Mouse (Mus musculus): ENCODE measurements at regions not wholly inside any gene's neighbourhood (a gene's known extent, or its start where the extent isn't known, plus 50 kb on each side); places are given as distances from the start of the nearest gene placed in this dataset.

DNA sequence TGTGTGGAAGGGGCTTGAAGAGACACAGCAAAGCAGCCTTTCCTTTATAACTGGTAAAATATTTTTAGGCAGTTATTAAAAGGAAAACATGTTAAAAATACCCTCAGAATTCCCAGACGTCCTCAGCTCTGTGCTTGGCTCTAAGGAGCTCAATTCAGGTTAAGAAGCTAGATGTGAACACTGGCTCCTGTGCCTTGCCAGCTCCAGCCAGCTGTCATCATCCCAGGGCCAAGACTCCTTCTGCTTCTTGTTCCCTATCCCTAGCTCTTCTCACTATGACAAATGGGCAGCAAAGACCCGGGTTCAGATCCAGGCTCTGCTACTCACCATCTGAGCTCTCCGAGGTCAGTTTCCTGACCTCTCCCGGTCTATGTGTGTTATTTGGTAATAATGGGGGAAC is 293.5 kb upstream of the Rtl1 start:
- Histone ChIP-seq H3K36me3 (ENCODE audit: control insufficient read depth, insufficient read depth, low read length) (no peaks in the 10 kb centered on the region), H3K27ac (ENCODE audit: low read length) (no peak overlapping the region), H3K4me3 (ENCODE audit: low read length) (no peak overlapping the region), H3K9me3 (ENCODE audit: control insufficient read depth, low read length) (no peaks in the 10 kb centered on the region), H3K27me3 (replicated peaks; ENCODE audit: control insufficient read depth, insufficient read depth, low read length) (no peaks in the 10 kb centered on the region), H3K9ac (ENCODE audit: low read depth, low read length) (no peak overlapping the region), H3K4me1 (ENCODE audit: control insufficient read depth, insufficient read depth, low read length) (peaks cover 7% of the 10 kb centered on the region; the same call in 1 of the 2 replicates), H3K4me2 (ENCODE audit: low read depth, low read length) (no peak overlapping the region)
- WGBS, result 70% methylated on average over 4 of the region's 4 CpGs
- no peak for ATAC-seq

DNA sequence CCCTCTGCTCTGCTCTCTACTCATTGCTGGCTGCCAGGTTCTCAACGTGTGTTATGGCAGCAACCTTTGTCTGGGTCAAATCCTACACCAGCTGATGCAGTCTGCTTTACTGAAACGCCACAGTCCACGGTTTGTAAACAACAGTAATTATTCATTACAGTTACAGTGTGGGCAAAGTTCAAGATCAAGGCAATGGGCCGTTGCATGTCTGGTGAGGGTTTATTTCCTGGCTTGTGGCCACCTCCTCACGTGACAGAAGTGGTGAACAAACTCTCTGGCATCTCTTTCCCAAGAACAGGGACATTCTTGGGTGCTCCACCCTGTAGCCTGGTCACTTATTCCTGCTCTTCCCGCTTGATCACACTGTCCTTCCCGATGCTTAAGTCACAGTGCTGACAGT is 295.3 kb upstream of the Rtl1 start:
- 43% methylated on average over 7 of the region's 7 CpGs for WGBS
- H3K4me3 ChIP-seq (ENCODE audit: low read length), result no peak overlapping the region
- ATAC-seq, result peak; percentile 71
- peaks cover 7% of the 10 kb centered on the region; the same call in 1 of the 2 replicates for H3K4me1 ChIP-seq (ENCODE audit: control insufficient read depth, insufficient read depth, low read length)
- no peaks in the 10 kb centered on the region for H3K9me3 ChIP-seq (ENCODE audit: control insufficient read depth, low read length)
- no peak overlapping the region for H3K9ac ChIP-seq (ENCODE audit: low read depth, low read length)
- H3K27ac ChIP-seq (ENCODE audit: low read length), result no peak overlapping the region
- H3K27me3 ChIP-seq (replicated peaks; ENCODE audit: control insufficient read depth, insufficient read depth, low read length), result no peaks in the 10 kb centered on the region
- H3K36me3 ChIP-seq (ENCODE audit: control insufficient read depth, insufficient read depth, low read length), result no peaks in the 10 kb centered on the region
- no peak overlapping the region for H3K4me2 ChIP-seq (ENCODE audit: low read depth, low read length)

DNA sequence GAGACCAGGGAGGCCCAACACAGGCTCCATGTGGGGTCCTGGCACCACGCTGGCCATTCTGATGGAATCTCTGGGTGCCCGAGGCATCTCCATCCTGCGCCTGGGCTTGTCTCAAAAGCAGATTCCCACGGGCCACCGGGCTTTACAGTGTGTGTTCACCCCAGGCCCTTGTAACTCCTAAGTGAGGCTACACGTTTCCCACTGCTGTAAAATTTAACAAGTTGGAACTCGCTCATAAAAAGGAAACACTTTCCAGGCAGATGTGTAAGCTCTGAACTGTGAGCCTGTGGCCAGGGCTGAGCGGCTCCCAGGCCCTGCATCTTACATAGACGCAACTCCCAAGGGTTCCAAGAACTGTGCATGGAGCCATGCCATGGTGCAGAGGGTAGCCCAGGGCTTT is 296.3 kb upstream of the Rtl1 start:
- peaks cover 7% of the 10 kb centered on the region; the same call in 1 of the 2 replicates for H3K4me1 ChIP-seq (ENCODE audit: control insufficient read depth, insufficient read depth, low read length)
- no peaks in the 10 kb centered on the region for H3K27me3 ChIP-seq (replicated peaks; ENCODE audit: control insufficient read depth, insufficient read depth, low read length)
- H3K9me3 ChIP-seq (ENCODE audit: control insufficient read depth, low read length), result no peaks in the 10 kb centered on the region
- H3K4me2 ChIP-seq (ENCODE audit: low read depth, low read length), result no peak overlapping the region
- no peak for ATAC-seq
- H3K27ac ChIP-seq (ENCODE audit: low read length), result no peak overlapping the region
- no peak overlapping the region for H3K9ac ChIP-seq (ENCODE audit: low read depth, low read length)
- no peaks in the 10 kb centered on the region for H3K36me3 ChIP-seq (ENCODE audit: control insufficient read depth, insufficient read depth, low read length)
- WGBS, result 89% methylated on average over 9 of the region's 9 CpGs
- no peak overlapping the region for H3K4me3 ChIP-seq (ENCODE audit: low read length)

DNA sequence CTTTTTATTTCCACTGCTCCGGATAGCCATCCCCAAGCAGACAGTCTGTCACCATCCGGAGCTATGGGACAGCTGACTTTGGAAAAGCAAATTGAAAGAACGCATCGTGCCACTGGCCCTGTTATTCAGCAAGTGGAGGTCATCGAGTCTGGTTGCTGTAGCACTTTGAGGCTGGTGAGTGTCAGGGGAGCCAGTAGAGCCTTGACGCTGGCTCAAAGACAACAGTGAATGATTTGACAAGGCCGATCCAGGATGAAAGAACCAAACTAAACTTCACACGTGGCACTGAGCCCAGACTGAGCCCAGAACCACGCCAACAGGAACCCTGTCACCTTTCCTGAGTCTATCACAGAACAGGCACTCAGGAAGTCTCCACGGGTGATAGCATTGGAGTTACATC is 296.8 kb upstream of the Rtl1 start:
- H3K36me3 ChIP-seq (ENCODE audit: control insufficient read depth, insufficient read depth, low read length), result no peaks in the 10 kb centered on the region
- H3K4me1 ChIP-seq (ENCODE audit: control insufficient read depth, insufficient read depth, low read length), result peaks cover 7% of the 10 kb centered on the region; the same call in 1 of the 2 replicates
- H3K4me2 ChIP-seq (ENCODE audit: low read depth, low read length), result no peak overlapping the region
- H3K4me3 ChIP-seq (ENCODE audit: low read length), result no peak overlapping the region
- no peaks in the 10 kb centered on the region for H3K9me3 ChIP-seq (ENCODE audit: control insufficient read depth, low read length)
- H3K9ac ChIP-seq (ENCODE audit: low read depth, low read length), result no peak overlapping the region
- 90% methylated on average over 10 of the region's 10 CpGs for WGBS
- no peak overlapping the region for H3K27ac ChIP-seq (ENCODE audit: low read length)
- H3K27me3 ChIP-seq (replicated peaks; ENCODE audit: control insufficient read depth, insufficient read depth, low read length), result no peaks in the 10 kb centered on the region
- no peak for ATAC-seq

DNA sequence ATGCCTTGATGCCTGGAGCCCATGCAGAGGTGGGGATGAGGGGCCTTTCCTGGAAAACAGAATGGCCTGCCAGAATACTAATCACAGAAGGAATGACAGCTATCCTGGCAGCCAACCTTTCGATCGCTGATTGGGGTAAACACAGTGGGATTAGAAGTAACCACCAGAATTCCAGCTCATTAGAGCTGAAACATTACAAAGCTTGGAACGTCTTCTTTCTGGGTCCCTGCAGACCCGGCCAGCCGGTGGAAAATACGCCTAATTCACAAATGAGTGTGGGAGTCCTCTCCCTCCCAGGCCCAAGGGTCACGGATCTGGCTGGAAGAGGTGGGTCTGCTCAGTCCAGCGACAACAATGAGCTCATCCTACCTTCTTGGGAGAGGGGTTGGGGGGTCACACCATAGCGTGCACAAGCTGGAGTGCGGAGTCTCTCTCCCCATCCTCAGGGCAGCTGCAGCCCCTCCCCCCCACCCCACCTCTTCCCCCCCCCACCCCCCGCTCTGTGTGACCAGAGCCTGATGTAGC is 297.8 kb upstream of the Rtl1 start:
- Histone ChIP-seq H3K4me3 (ENCODE audit: low read length) (no peak overlapping the region), H3K9ac (ENCODE audit: low read depth, low read length) (no peak overlapping the region), H3K4me2 (ENCODE audit: low read depth, low read length) (no peak overlapping the region), H3K4me1 (ENCODE audit: control insufficient read depth, insufficient read depth, low read length) (peaks cover 7% of the 10 kb centered on the region; the same call in 1 of the 2 replicates), H3K27me3 (replicated peaks; ENCODE audit: control insufficient read depth, insufficient read depth, low read length) (no peaks in the 10 kb centered on the region), H3K9me3 (ENCODE audit: control insufficient read depth, low read length) (no peaks in the 10 kb centered on the region), H3K27ac (ENCODE audit: low read length) (no peak overlapping the region), H3K36me3 (ENCODE audit: control insufficient read depth, insufficient read depth, low read length) (no peaks in the 10 kb centered on the region)
- ATAC-seq, result no peak
- 80% methylated on average over 11 of the region's 11 CpGs for WGBS

DNA sequence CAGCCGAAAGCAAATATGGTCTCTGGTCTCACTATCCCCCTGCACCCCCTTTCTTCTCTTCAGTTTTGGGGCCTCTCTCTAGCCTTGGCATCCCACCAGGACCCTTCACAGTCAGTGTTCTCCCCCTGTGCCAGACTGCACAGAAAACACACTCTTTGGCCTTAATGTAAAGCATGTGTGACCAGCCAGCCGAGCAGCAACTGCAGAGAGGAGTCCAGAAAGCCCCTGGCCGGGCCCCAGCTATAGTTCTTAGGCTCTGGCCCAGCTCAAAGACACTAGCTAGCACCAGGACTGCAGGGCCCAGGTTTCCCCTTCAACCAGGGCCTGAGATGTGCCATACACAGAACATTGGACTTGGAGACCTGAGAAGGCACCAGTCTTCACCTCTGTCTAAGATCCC is 299.3 kb upstream of the Rtl1 start:
- WGBS, result 83% methylated on average over 3 of the region's 3 CpGs
- no peak overlapping the region for H3K27ac ChIP-seq (ENCODE audit: low read length)
- H3K9ac ChIP-seq (ENCODE audit: low read depth, low read length), result no peak overlapping the region
- no peak overlapping the region for H3K4me2 ChIP-seq (ENCODE audit: low read depth, low read length)
- ATAC-seq, result no peak
- no peaks in the 10 kb centered on the region for H3K9me3 ChIP-seq (ENCODE audit: control insufficient read depth, low read length)
- H3K27me3 ChIP-seq (replicated peaks; ENCODE audit: control insufficient read depth, insufficient read depth, low read length), result no peaks in the 10 kb centered on the region
- peaks cover 7% of the 10 kb centered on the region; the same call in 1 of the 2 replicates for H3K4me1 ChIP-seq (ENCODE audit: control insufficient read depth, insufficient read depth, low read length)
- H3K4me3 ChIP-seq (ENCODE audit: low read length), result no peak overlapping the region
- no peaks in the 10 kb centered on the region for H3K36me3 ChIP-seq (ENCODE audit: control insufficient read depth, insufficient read depth, low read length)

DNA sequence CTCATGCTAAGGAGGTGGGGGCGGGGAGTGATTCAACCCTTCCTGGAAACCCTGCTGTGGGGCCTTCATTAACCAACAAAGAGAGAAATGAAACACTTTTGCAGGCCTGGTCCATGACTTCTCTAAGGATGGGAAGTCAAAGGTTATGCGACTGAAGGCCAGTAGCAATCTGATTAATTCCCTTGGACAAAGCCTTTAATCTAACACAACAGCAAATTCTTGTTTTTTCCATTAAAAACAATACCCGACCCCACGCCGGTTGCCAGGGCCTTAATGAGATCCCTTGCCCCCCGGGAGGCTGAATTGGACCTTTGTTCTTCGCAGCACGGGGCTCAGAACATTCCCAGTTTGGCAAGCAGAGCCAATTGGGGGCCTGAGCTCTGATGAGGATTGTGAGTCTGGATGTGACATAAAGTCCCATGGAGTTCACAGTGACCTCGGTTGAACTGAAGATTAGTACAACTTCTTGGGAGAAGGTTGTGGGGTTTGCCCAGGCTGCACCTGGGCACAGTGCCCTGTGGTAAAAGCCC is 310.9 kb upstream of the Rtl1 start:
- Histone ChIP-seq H3K36me3 (ENCODE audit: control insufficient read depth, insufficient read depth, low read length) (no peaks in the 10 kb centered on the region), H3K4me2 (ENCODE audit: low read depth, low read length) (no peak overlapping the region), H3K9me3 (ENCODE audit: control insufficient read depth, low read length) (no peaks in the 10 kb centered on the region), H3K27me3 (replicated peaks; ENCODE audit: control insufficient read depth, insufficient read depth, low read length) (no peaks in the 10 kb centered on the region), H3K27ac (ENCODE audit: low read length) (no peak overlapping the region), H3K4me3 (ENCODE audit: low read length) (no peak overlapping the region), H3K4me1 (ENCODE audit: control insufficient read depth, insufficient read depth, low read length) (no peaks in the 10 kb centered on the region), H3K9ac (ENCODE audit: low read depth, low read length) (no peak overlapping the region)
- no peak for ATAC-seq
- 63% methylated on average over 9 of the region's 9 CpGs for WGBS

DNA sequence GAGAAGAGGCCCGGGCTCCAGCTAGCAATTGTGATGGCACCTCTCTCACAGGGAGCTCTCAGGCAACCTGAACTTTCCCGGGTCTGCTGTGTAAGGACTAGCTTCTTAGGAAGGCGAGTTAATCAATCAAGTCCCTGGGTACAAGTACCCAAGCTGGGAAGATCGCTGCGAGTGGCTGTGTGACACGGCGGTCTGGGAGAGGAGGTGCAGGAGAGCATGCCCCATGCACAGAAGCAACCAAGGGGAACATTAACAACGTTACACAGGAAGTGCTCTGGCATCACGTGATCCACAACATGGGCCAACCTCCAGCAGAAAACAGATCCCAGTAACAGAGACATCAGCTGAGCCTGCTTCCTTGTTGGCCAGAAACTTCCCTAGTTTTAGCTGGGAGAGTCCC is 311.4 kb upstream of the Rtl1 start:
- H3K27ac ChIP-seq (ENCODE audit: low read length), result no peak overlapping the region
- H3K4me3 ChIP-seq (ENCODE audit: low read length), result no peak overlapping the region
- no peaks in the 10 kb centered on the region for H3K36me3 ChIP-seq (ENCODE audit: control insufficient read depth, insufficient read depth, low read length)
- no peaks in the 10 kb centered on the region for H3K4me1 ChIP-seq (ENCODE audit: control insufficient read depth, insufficient read depth, low read length)
- H3K9me3 ChIP-seq (ENCODE audit: control insufficient read depth, low read length), result no peaks in the 10 kb centered on the region
- no peak overlapping the region for H3K4me2 ChIP-seq (ENCODE audit: low read depth, low read length)
- ATAC-seq, result no peak
- no peaks in the 10 kb centered on the region for H3K27me3 ChIP-seq (replicated peaks; ENCODE audit: control insufficient read depth, insufficient read depth, low read length)
- no peak overlapping the region for H3K9ac ChIP-seq (ENCODE audit: low read depth, low read length)
- WGBS, result 68% methylated on average over 9 of the region's 9 CpGs

DNA sequence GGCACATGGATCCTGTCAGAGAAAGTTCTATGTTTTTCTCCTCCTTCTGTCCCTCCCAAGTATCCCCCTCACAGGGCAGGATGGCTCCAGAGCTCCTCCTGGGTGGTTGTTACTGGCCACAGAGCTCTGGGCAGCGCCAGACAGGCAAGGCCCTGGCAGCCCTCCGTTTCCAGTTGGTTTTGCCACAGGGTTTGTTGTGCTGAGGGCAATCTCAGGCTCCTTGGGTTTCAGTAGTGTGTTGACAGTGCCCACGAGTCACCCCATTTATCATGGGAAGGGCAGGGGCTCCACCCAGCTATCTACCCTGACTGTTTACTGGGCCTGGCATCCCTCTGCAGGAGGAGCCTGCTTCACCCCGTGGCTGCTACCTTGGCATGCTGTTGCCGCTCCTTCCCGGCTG is 317.6 kb upstream of the Rtl1 start:
- no peaks in the 10 kb centered on the region for H3K27me3 ChIP-seq (replicated peaks; ENCODE audit: control insufficient read depth, insufficient read depth, low read length)
- no peak for ATAC-seq
- WGBS, result 77% methylated on average over 6 of the region's 6 CpGs
- H3K4me1 ChIP-seq (ENCODE audit: control insufficient read depth, insufficient read depth, low read length), result no peaks in the 10 kb centered on the region
- H3K9ac ChIP-seq (ENCODE audit: low read depth, low read length), result no peak overlapping the region
- no peaks in the 10 kb centered on the region for H3K36me3 ChIP-seq (ENCODE audit: control insufficient read depth, insufficient read depth, low read length)
- H3K27ac ChIP-seq (ENCODE audit: low read length), result no peak overlapping the region
- no peak overlapping the region for H3K4me3 ChIP-seq (ENCODE audit: low read length)
- H3K4me2 ChIP-seq (ENCODE audit: low read depth, low read length), result no peak overlapping the region
- no peaks in the 10 kb centered on the region for H3K9me3 ChIP-seq (ENCODE audit: control insufficient read depth, low read length)

DNA sequence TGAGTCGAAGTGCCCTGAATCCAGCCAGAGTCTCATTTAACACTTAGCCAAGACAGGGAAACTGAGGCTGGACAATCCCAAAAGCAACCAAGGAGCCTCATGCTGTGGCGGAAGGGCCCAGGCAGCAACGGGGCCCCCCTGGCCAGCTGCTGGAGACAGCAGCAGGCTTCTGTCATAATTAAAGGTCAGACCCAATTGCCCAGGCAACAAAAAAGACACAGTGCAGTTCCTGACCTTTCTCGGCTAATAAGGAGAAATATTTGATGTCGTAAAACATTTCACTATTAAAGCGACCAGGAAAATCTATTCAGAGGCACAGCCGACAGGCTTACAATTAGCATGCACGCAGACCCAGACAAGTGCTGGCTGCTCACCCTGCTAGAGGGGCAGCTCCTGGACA is 318.8 kb upstream of the Rtl1 start:
- H3K9ac ChIP-seq (ENCODE audit: low read depth, low read length), result no peak overlapping the region
- no peak for ATAC-seq
- H3K27me3 ChIP-seq (replicated peaks; ENCODE audit: control insufficient read depth, insufficient read depth, low read length), result no peaks in the 10 kb centered on the region
- H3K27ac ChIP-seq (ENCODE audit: low read length), result no peak overlapping the region
- 48% methylated on average over 8 of the region's 8 CpGs for WGBS
- H3K36me3 ChIP-seq (ENCODE audit: control insufficient read depth, insufficient read depth, low read length), result no peaks in the 10 kb centered on the region
- no peaks in the 10 kb centered on the region for H3K4me1 ChIP-seq (ENCODE audit: control insufficient read depth, insufficient read depth, low read length)
- no peaks in the 10 kb centered on the region for H3K9me3 ChIP-seq (ENCODE audit: control insufficient read depth, low read length)
- no peak overlapping the region for H3K4me3 ChIP-seq (ENCODE audit: low read length)
- H3K4me2 ChIP-seq (ENCODE audit: low read depth, low read length), result no peak overlapping the region

All from intestine, embryonic 16.5 days (tissue).